Mouse (Mus musculus) megakaryocyte, embryonic 14.5 days (primary cell): Measurements from ENCODE around the gene Slc10a1. TPM values are rescaled to one million over a fixed set of nuclear protein-coding genes. Genes with fewer than 3 reads are reported as not detected.

Source experiments
- H3K27me3 ChIP-seq: replicated peaks from 2 replicates; pipeline ENCODE3; 2012; ENCODE audit warnings: inconsistent platforms
- H3K36me3 ChIP-seq: replicated peaks from 2 replicates; pipeline ENCODE3; 2012; ENCODE audit warnings: low read length, inconsistent platforms, mixed read lengths
- H3K4me1 ChIP-seq: 2 replicates; pipeline ENCODE4 v1.6.1; 2012; ENCODE audit warnings: inconsistent platforms
- H3K4me3 ChIP-seq: replicated peaks from 2 replicates; pipeline ENCODE3; 2012; ENCODE audit warnings: moderate library complexity, mild to moderate bottlenecking, inconsistent platforms
- H3K9me3 ChIP-seq: 2 replicates; pipeline ENCODE4 v1.6.1; 2012; ENCODE audit warnings: inconsistent platforms
- FLI1 ChIP-seq: IDR thresholded peaks from 2 replicates; pipeline ENCODE4 v1.6.1; 2012; ENCODE audit warnings: low read length, inconsistent platforms, mixed read lengths
- GATA1 ChIP-seq: IDR thresholded peaks from 3 replicates; pipeline ENCODE4 v1.6.1; 2012; ENCODE audit warnings: mixed read lengths, low read length, inconsistent platforms, borderline replicate concordance
- polyA plus RNA-seq: library from polyadenylated mRNA; stranded (reverse); fragments of >175 nt; gene quantifications from 2 replicates; pipeline ENCODE4 v1.2.3, GENCODE M21; 2012; ENCODE audit warnings: low replicate concordance; ENCODE audit not compliant: insufficient read depth

The Slc10a1 gene
- polyA plus RNA-seq, 1 experiment, result not detected

GRCm38 (mm10) chr12:80921301-80921700 is 47.2 kb downstream of the Slc10a1 start:
- Histone ChIP-seq H3K4me3 (no peak overlapping the region), H3K4me1 (peaks cover 4% of the 10 kb centered on the region; the same call in 1 of the 2 replicates), H3K36me3 (no peaks in the 10 kb centered on the region), H3K9me3 (no peaks in the 10 kb centered on the region), H3K27me3 (peaks cover 35% of the 10 kb centered on the region)
- no peak for TF ChIP-seq GATA1
- TF ChIP-seq FLI1, result no peak

- peaks cover 2% of the 10 kb centered on the region; the same call in 1 of the 2 replicates for H3K4me1 ChIP-seq
- peaks cover 16% of the 10 kb centered on the region for H3K27me3 ChIP-seq
- TF ChIP-seq FLI1 (no peak), GATA1 (no peak)
- no peak overlapping the region for H3K4me3 ChIP-seq
- H3K9me3 ChIP-seq, result no peaks in the 10 kb centered on the region
- no peaks in the 10 kb centered on the region for H3K36me3 ChIP-seq
Observed at GRCm38 (mm10) chr12:80917764-80918163, 50.7 kb downstream of the Slc10a1 start.

- TF ChIP-seq GATA1 (no peak), FLI1 (no peak)
- Histone ChIP-seq H3K9me3 (peaks cover 44% of the 10 kb centered on the region), H3K36me3 (no peaks in the 10 kb centered on the region), H3K27me3 (peaks cover 11% of the 10 kb centered on the region), H3K4me1 (no peaks in the 10 kb centered on the region), H3K4me3 (no peak overlapping the region)
Observed at GRCm38 (mm10) chr12:80909631-80910030, 58.9 kb downstream of the Slc10a1 start.

Other genes with a start within 250 kb of the Slc10a1 start
- gene Ccdc177, start 208.0 kb downstream of the Slc10a1 start, polyA plus RNA-seq, result not detected in 2 replicates
- 5.9 and 6.0 TPM in 2 replicates for gene Susd6, start 178.2 kb downstream of the Slc10a1 start, polyA plus RNA-seq
- 7.2 and 105 TPM in 2 replicates for gene Srsf5, start 23.2 kb downstream of the Slc10a1 start, polyA plus RNA-seq
- 0.09 TPM in 1 of 2 replicates, not detected in the other for gene Smoc1, start 58.1 kb upstream of the Slc10a1 start, polyA plus RNA-seq